Mouse (Mus musculus): Measurements from ENCODE around the gene Chchd1. TPM values are rescaled to one million over a fixed set of nuclear protein-coding genes. Genes with fewer than 3 reads are reported as not detected.

Gene Chchd1
- polyA plus RNA-seq (2014; fragmentation: Nextera tagmentation; extraction: Ambion mirVana) = 231 and 234 TPM in 2 replicates

DNA sequence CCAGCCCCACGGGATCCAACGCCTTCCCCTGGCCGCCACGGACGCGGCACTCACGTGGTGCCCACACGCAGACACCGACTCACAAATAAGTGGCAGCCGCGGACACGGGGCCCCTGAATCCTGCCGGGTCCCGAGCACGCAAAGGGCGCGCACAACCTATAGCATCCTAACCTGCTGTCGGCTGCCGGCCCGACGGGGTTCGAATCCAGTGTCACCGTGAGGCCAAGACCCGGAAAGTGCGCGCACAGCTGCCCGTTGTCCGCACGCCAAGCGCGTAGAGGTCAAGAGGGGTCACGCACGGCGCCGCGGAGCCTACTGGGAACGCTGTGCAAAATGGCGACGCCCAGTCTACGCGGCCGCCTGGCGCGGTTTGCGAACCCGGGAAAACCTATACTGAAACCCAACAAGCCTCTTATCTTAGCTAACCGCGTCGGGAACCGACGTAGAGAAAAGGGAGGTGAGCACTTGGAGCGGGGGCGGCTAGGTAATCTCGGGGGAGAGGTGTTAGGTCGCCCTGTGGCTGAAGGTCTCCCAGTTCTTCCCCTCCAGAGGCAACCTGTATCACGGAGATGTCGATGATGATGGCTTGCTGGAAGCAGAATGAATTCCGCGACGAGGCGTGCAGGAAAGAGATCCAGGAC lies at the start of gene Chchd1:
Chchd1 (plus strand) TSS at position 266 of the 641 bp plus-strand sequence.
- Histone ChIP-seq H3K4me1 (replicated peaks; ENCODE audit: control insufficient read depth, insufficient read depth, low read length) (peaks cover 31% of the 10 kb centered on the region), H3K4me2 (ENCODE audit: low read length) (peak within 1 kb of the TSS; percentile 81), H3K4me3 (ENCODE audit: low read depth, low read length) (peak within 1 kb of the TSS; percentile 86), H3K9ac (ENCODE audit: low read length) (peak within 1 kb of the TSS; percentile 70), H3K27me3 (replicated peaks; ENCODE audit: control insufficient read depth, insufficient read depth, low read length) (no peaks in the 10 kb centered on the region), H3K36me3 (ENCODE audit: control insufficient read depth, insufficient read depth, low read length) (peaks cover 25% of the 10 kb centered on the region), H3K27ac (ENCODE audit: low read depth) (peak within 1 kb of the TSS; percentile 89), H3K9me3 (ENCODE audit: control insufficient read depth, low read length) (no peaks in the 10 kb centered on the region)
- peak; percentile 74 for ATAC-seq (replicated peaks; ENCODE audit: low FRiP score, low TSS enrichment, low read depth)
- under 1% methylated on average over 61 of the region's 61 CpGs for WGBS
- peak; percentile 96 for DNase-seq (ENCODE audit: low spot score)

GRCm38 (mm10) chr14:20654690-20655421 lies 48.0 kb upstream of the Chchd1 start:
- no peaks in the 10 kb centered on the region for H3K9me3 ChIP-seq (ENCODE audit: control insufficient read depth, low read length)
- no peaks in the 10 kb centered on the region for H3K27me3 ChIP-seq (replicated peaks; ENCODE audit: control insufficient read depth, insufficient read depth, low read length)
- H3K9ac ChIP-seq (ENCODE audit: low read length) = no peak overlapping the region
- no peak for ATAC-seq (replicated peaks; ENCODE audit: low FRiP score, low TSS enrichment, low read depth)
- no peak overlapping the region for H3K4me3 ChIP-seq (ENCODE audit: low read depth, low read length)
- no peak overlapping the region for H3K4me2 ChIP-seq (ENCODE audit: low read length)
- 67% methylated on average over 9 of the region's 9 CpGs for WGBS
- no peak for DNase-seq (ENCODE audit: low spot score)
- H3K27ac ChIP-seq (ENCODE audit: low read depth) = no peak overlapping the region
- H3K4me1 ChIP-seq (replicated peaks; ENCODE audit: control insufficient read depth, insufficient read depth, low read length) = no peaks in the 10 kb centered on the region
- no peaks in the 10 kb centered on the region for H3K36me3 ChIP-seq (ENCODE audit: control insufficient read depth, insufficient read depth, low read length)

- Histone ChIP-seq H3K4me1 (replicated peaks; ENCODE audit: control insufficient read depth, insufficient read depth, low read length) (0 out of 2 replicates have a peak, but pooled peaks cover 3% of the 10 kb centered on the region), H3K9me3 (ENCODE audit: control insufficient read depth, low read length) (no peaks in the 10 kb centered on the region), H3K4me2 (ENCODE audit: low read length) (no peak overlapping the region), H3K27ac (ENCODE audit: low read depth) (no peak overlapping the region), H3K9ac (ENCODE audit: low read length) (no peak overlapping the region), H3K36me3 (ENCODE audit: control insufficient read depth, insufficient read depth, low read length) (no peaks in the 10 kb centered on the region), H3K4me3 (ENCODE audit: low read depth, low read length) (no peak overlapping the region), H3K27me3 (replicated peaks; ENCODE audit: control insufficient read depth, insufficient read depth, low read length) (no peaks in the 10 kb centered on the region)
- DNase-seq (ENCODE audit: low spot score) (no peak), ATAC-seq (replicated peaks; ENCODE audit: low FRiP score, low TSS enrichment, low read depth) (no peak)
- WGBS = 79% methylated on average over 9 of the region's 9 CpGs
Measured at GRCm38 (mm10) chr14:20655731-20656130, 47.1 kb upstream of the Chchd1 start.

- H3K36me3 ChIP-seq (ENCODE audit: control insufficient read depth, insufficient read depth, low read length) = no peaks in the 10 kb centered on the region
- WGBS = 61% methylated on average over 11 of the region's 11 CpGs
- H3K4me1 ChIP-seq (replicated peaks; ENCODE audit: control insufficient read depth, insufficient read depth, low read length) = 0 out of 2 replicates have a peak, but pooled peaks cover 3% of the 10 kb centered on the region
- H3K4me2 ChIP-seq (ENCODE audit: low read length) = no peak within 1 kb of the TSS
- DNase-seq (ENCODE audit: low spot score) (no peak), ATAC-seq (replicated peaks; ENCODE audit: low FRiP score, low TSS enrichment, low read depth) (no peak)
- no peaks in the 10 kb centered on the region for H3K27me3 ChIP-seq (replicated peaks; ENCODE audit: control insufficient read depth, insufficient read depth, low read length)
- no peaks in the 10 kb centered on the region for H3K9me3 ChIP-seq (ENCODE audit: control insufficient read depth, low read length)
- no peak within 1 kb of the TSS for H3K9ac ChIP-seq (ENCODE audit: low read length)
- no peak within 1 kb of the TSS for H3K27ac ChIP-seq (ENCODE audit: low read depth)
- no peak within 1 kb of the TSS for H3K4me3 ChIP-seq (ENCODE audit: low read depth, low read length)
Measured at GRCm38 (mm10) chr14:20656361-20656760, 46.4 kb upstream of the Chchd1 start, which contains the start of gene Myoz1. Gene Myoz1 (minus strand): TSS chr14:20656540.

GRCm38 (mm10) chr14:20658326-20658725 lies 44.5 kb upstream of the Chchd1 start:
- Histone ChIP-seq H3K4me2 (ENCODE audit: low read length) (no peak overlapping the region), H3K27ac (ENCODE audit: low read depth) (no peak overlapping the region), H3K9me3 (ENCODE audit: control insufficient read depth, low read length) (no peaks in the 10 kb centered on the region), H3K4me3 (ENCODE audit: low read depth, low read length) (no peak overlapping the region), H3K4me1 (replicated peaks; ENCODE audit: control insufficient read depth, insufficient read depth, low read length) (peaks cover 14% of the 10 kb centered on the region; the same call in 1 of the 2 replicates), H3K9ac (ENCODE audit: low read length) (no peak overlapping the region), H3K36me3 (ENCODE audit: control insufficient read depth, insufficient read depth, low read length) (no peaks in the 10 kb centered on the region), H3K27me3 (replicated peaks; ENCODE audit: control insufficient read depth, insufficient read depth, low read length) (no peaks in the 10 kb centered on the region)
- ATAC-seq (replicated peaks; ENCODE audit: low FRiP score, low TSS enrichment, low read depth) = no peak
- no peak for DNase-seq (ENCODE audit: low spot score)

- no peak overlapping the region for H3K4me3 ChIP-seq (ENCODE audit: low read depth, low read length)
- no peaks in the 10 kb centered on the region for H3K36me3 ChIP-seq (ENCODE audit: control insufficient read depth, insufficient read depth, low read length)
- ATAC-seq (replicated peaks; ENCODE audit: low FRiP score, low TSS enrichment, low read depth) (no peak), DNase-seq (ENCODE audit: low spot score) (no peak)
- H3K27ac ChIP-seq (ENCODE audit: low read depth) = no peak overlapping the region
- 89% methylated on average over 6 of the region's 6 CpGs for WGBS
- no peaks in the 10 kb centered on the region for H3K27me3 ChIP-seq (replicated peaks; ENCODE audit: control insufficient read depth, insufficient read depth, low read length)
- H3K4me1 ChIP-seq (replicated peaks; ENCODE audit: control insufficient read depth, insufficient read depth, low read length) = peaks cover 14% of the 10 kb centered on the region; the same call in 1 of the 2 replicates
- H3K9ac ChIP-seq (ENCODE audit: low read length) = no peak overlapping the region
- no peak overlapping the region for H3K4me2 ChIP-seq (ENCODE audit: low read length)
- no peaks in the 10 kb centered on the region for H3K9me3 ChIP-seq (ENCODE audit: control insufficient read depth, low read length)
Measured at GRCm38 (mm10) chr14:20658902-20659301, 43.9 kb upstream of the Chchd1 start.

GRCm38 (mm10) chr14:20659687-20660086 lies 43.1 kb upstream of the Chchd1 start:
- Histone ChIP-seq H3K4me3 (ENCODE audit: low read depth, low read length) (no peak overlapping the region), H3K4me1 (replicated peaks; ENCODE audit: control insufficient read depth, insufficient read depth, low read length) (peaks cover 14% of the 10 kb centered on the region; the same call in 1 of the 2 replicates), H3K27ac (ENCODE audit: low read depth) (no peak overlapping the region), H3K27me3 (replicated peaks; ENCODE audit: control insufficient read depth, insufficient read depth, low read length) (no peaks in the 10 kb centered on the region), H3K9ac (ENCODE audit: low read length) (no peak overlapping the region), H3K36me3 (ENCODE audit: control insufficient read depth, insufficient read depth, low read length) (no peaks in the 10 kb centered on the region), H3K9me3 (ENCODE audit: control insufficient read depth, low read length) (no peaks in the 10 kb centered on the region), H3K4me2 (ENCODE audit: low read length) (no peak overlapping the region)
- DNase-seq (ENCODE audit: low spot score) = no peak
- no peak for ATAC-seq (replicated peaks; ENCODE audit: low FRiP score, low TSS enrichment, low read depth)
- WGBS = 97% methylated on average over 7 of the region's 7 CpGs

- peak overlapping the region; percentile 65 for H3K4me3 ChIP-seq (ENCODE audit: low read depth, low read length)
- ATAC-seq (replicated peaks; ENCODE audit: low FRiP score, low TSS enrichment, low read depth) (peak; percentile 88), DNase-seq (ENCODE audit: low spot score) (peak; percentile 94)
- peaks cover 14% of the 10 kb centered on the region; the same call in 1 of the 2 replicates for H3K4me1 ChIP-seq (replicated peaks; ENCODE audit: control insufficient read depth, insufficient read depth, low read length)
- no peaks in the 10 kb centered on the region for H3K9me3 ChIP-seq (ENCODE audit: control insufficient read depth, low read length)
- 2% methylated on average over 52 of the region's 52 CpGs for WGBS
- peak overlapping the region; percentile 88 for H3K27ac ChIP-seq (ENCODE audit: low read depth)
- no peaks in the 10 kb centered on the region for H3K27me3 ChIP-seq (replicated peaks; ENCODE audit: control insufficient read depth, insufficient read depth, low read length)
- H3K4me2 ChIP-seq (ENCODE audit: low read length) = peak overlapping the region; percentile 86
- H3K36me3 ChIP-seq (ENCODE audit: control insufficient read depth, insufficient read depth, low read length) = no peaks in the 10 kb centered on the region
- peak overlapping the region; percentile 67 for H3K9ac ChIP-seq (ENCODE audit: low read length)
Measured at GRCm38 (mm10) chr14:20660827-20661660, 41.8 kb upstream of the Chchd1 start.

Data from intestine, embryonic 14.5 days (tissue).